Mouse (Mus musculus) activated CD4-positive, CD25-positive, alpha-beta regulatory T cell, adult 4 months (primary cell): Measurements from ENCODE around the gene Wdr62. TPM values are rescaled to one million over a fixed set of nuclear protein-coding genes. Genes with fewer than 3 reads are reported as not detected.
"Not testable (repeated sequence)": the region's sequence is repeated elsewhere in the genome, so short reads cannot be mapped to it uniquely, and the experiment has no call there.

Experiments
- ATAC-seq: one replicate; pipeline ENCODE4 v1.8.0; 2017
- polyA plus RNA-seq, 2 experiments: library from polyadenylated mRNA; unstranded; fragments of 100-300 nt; shearing (Covaris generic); gene quantifications; one replicate each; pipeline ENCODE4 v1.2.1; 2017

Wdr62 gene
- polyA plus RNA-seq, 2 experiments from 2014 or later = 2.9 TPM

- ATAC-seq = no peak
Measured at GRCm38 (mm10) chr7:30202895-30203690, 77.1 kb downstream of the Wdr62 start.

- ATAC-seq = not testable (repeated sequence)
Measured at GRCm38 (mm10) chr7:30200661-30201060, 79.6 kb downstream of the Wdr62 start.

GRCm38 (mm10) chr7:30200200-30200599 lies 80.0 kb downstream of the Wdr62 start:
- ATAC-seq = no peak

GRCm38 (mm10) chr7:30199498-30200139 lies 80.6 kb downstream of the Wdr62 start:
- no peak for ATAC-seq

- ATAC-seq = peak; percentile 55
Measured at GRCm38 (mm10) chr7:30198481-30198971, 81.7 kb downstream of the Wdr62 start, which contains the start of gene Capns1. Capns1 (minus strand) TSS chr7:30198811.

GRCm38 (mm10) chr7:30197592-30198129 lies 82.6 kb downstream of the Wdr62 start:
- ATAC-seq = no peak

GRCm38 (mm10) chr7:30196171-30196570 lies 84.0 kb downstream of the Wdr62 start:
- no peak for ATAC-seq

GRCm38 (mm10) chr7:30195461-30195860 lies 84.8 kb downstream of the Wdr62 start:
- ATAC-seq = no peak

- peak; percentile 86 for ATAC-seq
Measured at GRCm38 (mm10) chr7:30194884-30195283, 85.3 kb downstream of the Wdr62 start.

- ATAC-seq = peak; percentile 16
Measured at GRCm38 (mm10) chr7:30194101-30194831, 86.0 kb downstream of the Wdr62 start.

GRCm38 (mm10) chr7:30193581-30194100 lies 86.6 kb downstream of the Wdr62 start:
- ATAC-seq = peak; percentile 48

- no peak for ATAC-seq
Measured at GRCm38 (mm10) chr7:30193013-30193412, 87.2 kb downstream of the Wdr62 start.

- no peak for ATAC-seq
Measured at GRCm38 (mm10) chr7:30192088-30192487, 88.1 kb downstream of the Wdr62 start.

Other genes starting within 250 kb of the Wdr62 start
- gene Zfp14, start 229.0 kb downstream of the Wdr62 start, polyA plus RNA-seq = 1 to 10 TPM; 4.3 to 5.2 TPM
- gene Zfp82, start 207.5 kb downstream of the Wdr62 start, polyA plus RNA-seq = 1 to 10 TPM; 4.9 to 5.5 TPM
- gene Gm26920, start 190.0 kb downstream of the Wdr62 start, polyA plus RNA-seq = 1 to 10 TPM; 1.9 to 3.2 TPM
- gene Zfp566, start 189.9 kb downstream of the Wdr62 start, polyA plus RNA-seq = 1 to 10 TPM; 8.4 to 9.9 TPM
- 10 to 100 TPM; 56.6 to 88.9 TPM for gene Zfp260, start 185.6 kb downstream of the Wdr62 start, polyA plus RNA-seq
- 10 to 100 TPM; 11.8 to 13.4 TPM for gene Zfp382, start 158.5 kb downstream of the Wdr62 start, polyA plus RNA-seq
- 10 to 100 TPM; 11.4 to 18.0 TPM for gene Zfp146, start 110.7 kb downstream of the Wdr62 start, polyA plus RNA-seq
- gene Cox7a1, start 96.3 kb downstream of the Wdr62 start, polyA plus RNA-seq = 1 to 10 TPM in 1 of 2 experiments, not detected in 1; 4.6 TPM
- 10 to 100 TPM; 72.6 to 76.3 TPM for gene Capns1, start 81.6 kb downstream of the Wdr62 start, polyA plus RNA-seq
- 10 to 100 TPM; 43.3 to 55.7 TPM for gene Polr2i, start 48.5 kb downstream of the Wdr62 start, polyA plus RNA-seq
- gene Tbcb, start 48.1 kb downstream of the Wdr62 start, polyA plus RNA-seq = 100 to 1,000 TPM; 124 to 138 TPM
- gene Ovol3, start 44.7 kb downstream of the Wdr62 start, polyA plus RNA-seq = not detected
- gene Thap8, start 325 bp downstream of the Wdr62 start, polyA plus RNA-seq = under 1 TPM; 0.33 to 0.48 TPM
- gene Clip3, start 11.3 kb upstream of the Wdr62 start, polyA plus RNA-seq = 1 to 10 TPM; 3.8 to 5.2 TPM
- gene Alkbh6, start 28.3 kb upstream of the Wdr62 start, polyA plus RNA-seq = 100 to 1,000 TPM; 121 to 130 TPM
- gene Syne4, start 34.4 kb upstream of the Wdr62 start, polyA plus RNA-seq = 1 to 10 TPM; 2.9 to 6.4 TPM
- gene E130208F15Rik, start 41.3 kb upstream of the Wdr62 start, polyA plus RNA-seq = not detected
- 1 to 10 TPM; 4.2 to 8.5 TPM for gene Sdhaf1, start 43.5 kb upstream of the Wdr62 start, polyA plus RNA-seq
- not detected for gene Lrfn3, start 82.4 kb upstream of the Wdr62 start, polyA plus RNA-seq
- gene Tyrobp, start 133.3 kb upstream of the Wdr62 start, polyA plus RNA-seq = 1 to 10 TPM in 1 of 2 experiments, not detected in 1; 8.1 TPM
- 100 to 1,000 TPM; 433 to 632 TPM for gene Hcst, start 139.4 kb upstream of the Wdr62 start, polyA plus RNA-seq
- 10 to 100 TPM; 36.5 to 41.2 TPM for gene Nfkbid, start 141.3 kb upstream of the Wdr62 start, polyA plus RNA-seq
- gene Aplp1, start 165.1 kb upstream of the Wdr62 start, polyA plus RNA-seq = 1 to 10 TPM; 3.0 to 4.3 TPM
- gene Kirrel2, start 177.3 kb upstream of the Wdr62 start, polyA plus RNA-seq = not detected
- gene Nphs1, start 177.9 kb upstream of the Wdr62 start, polyA plus RNA-seq = under 1 TPM in 1 of 2 experiments, not detected in 1; 0.24 TPM
- not detected for gene Prodh2, start 213.2 kb upstream of the Wdr62 start, polyA plus RNA-seq